Mouse (Mus musculus): ENCODE results near the gene Ddx46. TPM values are rescaled to one million over a fixed set of nuclear protein-coding genes. Genes with fewer than 3 reads are reported as not detected.
A peak's percentile ranks its signal among the peaks of the same experiment; 100 is the strongest.

The Ddx46 gene
- 47.2 and 50.8 TPM in 2 replicates for polyA plus RNA-seq (2014; fragmentation: Nextera tagmentation; extraction: Ambion mirVana)

- H3K36me3 ChIP-seq (ENCODE audit: control insufficient read depth, insufficient read depth, low read length): no peaks in the 10 kb centered on the region; the same call in 1 of the 2 replicates
Observed at GRCm38 (mm10) chr13:55634639-55635127, at the start of gene Ddx46. Ddx46 (plus strand) TSS chr13:55635027.

GRCm38 (mm10) chr13:55591961-55592490 lies 42.8 kb upstream of the Ddx46 start:
- WGBS: 80% methylated on average over 4 of the region's 4 CpGs
- no peak for ATAC-seq (ENCODE audit: low FRiP score)
- H3K27ac ChIP-seq (ENCODE audit: low read depth, low read length): no peak overlapping the region

More at GRCm38 (mm10) chr13:55634639-55635127, at the start of gene Ddx46:
- H3K9me3 ChIP-seq (ENCODE audit: control insufficient read depth, low read length): no peaks in the 10 kb centered on the region
- 7% methylated on average over 30 of the region's 30 CpGs for WGBS
- peak within 1 kb of the TSS; percentile 90 for H3K9ac ChIP-seq (ENCODE audit: low read depth, low read length)
- H3K4me1 ChIP-seq (replicated peaks; ENCODE audit: control insufficient read depth, insufficient read depth, low read length): no peaks in the 10 kb centered on the region; the same call in 1 of the 2 replicates
- ATAC-seq (ENCODE audit: low FRiP score) (peak; percentile 87), DNase-seq (ENCODE audit: low spot score) (peak; percentile 95)
- peak within 1 kb of the TSS; percentile 65 for H3K4me2 ChIP-seq (replicated peaks; ENCODE audit: low read depth, low read length)
- no peaks in the 10 kb centered on the region for H3K27me3 ChIP-seq (ENCODE audit: control insufficient read depth, insufficient read depth, low read length)
- peak within 1 kb of the TSS; percentile 99 for H3K4me3 ChIP-seq (ENCODE audit: low read depth, low read length)
- H3K27ac ChIP-seq (ENCODE audit: low read depth, low read length): no peak within 1 kb of the TSS

GRCm38 (mm10) chr13:55592512-55593253 lies 42.1 kb upstream of the Ddx46 start:
- peaks cover 9% of the 10 kb centered on the region; the same call in 1 of the 2 replicates for H3K36me3 ChIP-seq (ENCODE audit: control insufficient read depth, insufficient read depth, low read length)
- H3K27me3 ChIP-seq (ENCODE audit: control insufficient read depth, insufficient read depth, low read length): no peaks in the 10 kb centered on the region
- 0 out of 2 replicates have a peak, but pooled peaks cover 2% of the 10 kb centered on the region for H3K4me1 ChIP-seq (replicated peaks; ENCODE audit: control insufficient read depth, insufficient read depth, low read length)
- H3K9me3 ChIP-seq (ENCODE audit: control insufficient read depth, low read length): no peaks in the 10 kb centered on the region
- H3K4me2 ChIP-seq (replicated peaks; ENCODE audit: low read depth, low read length): peak overlapping the region; percentile 56
- peak overlapping the region; percentile 76 for H3K4me3 ChIP-seq (ENCODE audit: low read depth, low read length)
- WGBS: 4% methylated on average over 29 of the region's 29 CpGs
- DNase-seq (ENCODE audit: low spot score): peak; percentile 98
- H3K9ac ChIP-seq (ENCODE audit: low read depth, low read length): peak overlapping the region; percentile 75
- H3K27ac ChIP-seq (ENCODE audit: low read depth, low read length): 0 out of 2 replicates have a peak overlapping the region, but pooled peaks have one; percentile 9
- peak; percentile 97 for ATAC-seq (ENCODE audit: low FRiP score)

More at GRCm38 (mm10) chr13:55591961-55592490, 42.8 kb upstream of the Ddx46 start:
- no peak overlapping the region for H3K9ac ChIP-seq (ENCODE audit: low read depth, low read length)
- 0 out of 2 replicates have a peak, but pooled peaks cover 2% of the 10 kb centered on the region for H3K4me1 ChIP-seq (replicated peaks; ENCODE audit: control insufficient read depth, insufficient read depth, low read length)
- no peaks in the 10 kb centered on the region for H3K9me3 ChIP-seq (ENCODE audit: control insufficient read depth, low read length)
- H3K4me3 ChIP-seq (ENCODE audit: low read depth, low read length): no peak overlapping the region
- H3K4me2 ChIP-seq (replicated peaks; ENCODE audit: low read depth, low read length): no peak overlapping the region
- H3K36me3 ChIP-seq (ENCODE audit: control insufficient read depth, insufficient read depth, low read length): peaks cover 7% of the 10 kb centered on the region; the same call in 1 of the 2 replicates
- H3K27me3 ChIP-seq (ENCODE audit: control insufficient read depth, insufficient read depth, low read length): no peaks in the 10 kb centered on the region
- no peak for DNase-seq (ENCODE audit: low spot score)

GRCm38 (mm10) chr13:55593254-55593747 lies 41.5 kb upstream of the Ddx46 start:
- peaks cover 9% of the 10 kb centered on the region; the same call in 1 of the 2 replicates for H3K36me3 ChIP-seq (ENCODE audit: control insufficient read depth, insufficient read depth, low read length)
- ATAC-seq (ENCODE audit: low FRiP score): peak; percentile 85
- WGBS: 1% methylated on average over 31 of the region's 31 CpGs
- no peaks in the 10 kb centered on the region for H3K27me3 ChIP-seq (ENCODE audit: control insufficient read depth, insufficient read depth, low read length)
- H3K9me3 ChIP-seq (ENCODE audit: control insufficient read depth, low read length): no peaks in the 10 kb centered on the region
- H3K4me1 ChIP-seq (replicated peaks; ENCODE audit: control insufficient read depth, insufficient read depth, low read length): 0 out of 2 replicates have a peak, but pooled peaks cover 2% of the 10 kb centered on the region
- 0 out of 2 replicates have a peak overlapping the region, but pooled peaks have one; percentile 9 for H3K27ac ChIP-seq (ENCODE audit: low read depth, low read length)
- H3K9ac ChIP-seq (ENCODE audit: low read depth, low read length): peak overlapping the region; percentile 75
- peak overlapping the region; percentile 76 for H3K4me3 ChIP-seq (ENCODE audit: low read depth, low read length)
- peak overlapping the region; percentile 56 for H3K4me2 ChIP-seq (replicated peaks; ENCODE audit: low read depth, low read length)
- no peak for DNase-seq (ENCODE audit: low spot score)

GRCm38 (mm10) chr13:55595375-55595774 lies 39.5 kb upstream of the Ddx46 start:
- H3K4me2 ChIP-seq (replicated peaks; ENCODE audit: low read depth, low read length): no peak overlapping the region
- WGBS: 90% methylated on average over 12 of the region's 12 CpGs
- H3K9me3 ChIP-seq (ENCODE audit: control insufficient read depth, low read length): no peaks in the 10 kb centered on the region
- no peak overlapping the region for H3K27ac ChIP-seq (ENCODE audit: low read depth, low read length)
- no peak overlapping the region for H3K9ac ChIP-seq (ENCODE audit: low read depth, low read length)
- H3K27me3 ChIP-seq (ENCODE audit: control insufficient read depth, insufficient read depth, low read length): no peaks in the 10 kb centered on the region
- H3K4me1 ChIP-seq (replicated peaks; ENCODE audit: control insufficient read depth, insufficient read depth, low read length): 0 out of 2 replicates have a peak, but pooled peaks cover 2% of the 10 kb centered on the region
- ATAC-seq (ENCODE audit: low FRiP score): no peak
- H3K36me3 ChIP-seq (ENCODE audit: control insufficient read depth, insufficient read depth, low read length): peaks cover 9% of the 10 kb centered on the region; the same call in 1 of the 2 replicates
- no peak for DNase-seq (ENCODE audit: low spot score)
- no peak overlapping the region for H3K4me3 ChIP-seq (ENCODE audit: low read depth, low read length)

- no peak overlapping the region for H3K4me3 ChIP-seq (ENCODE audit: low read depth, low read length)
- H3K9ac ChIP-seq (ENCODE audit: low read depth, low read length): no peak overlapping the region
- ATAC-seq (ENCODE audit: low FRiP score) (no peak), DNase-seq (ENCODE audit: low spot score) (no peak)
- no peak overlapping the region for H3K4me2 ChIP-seq (replicated peaks; ENCODE audit: low read depth, low read length)
- H3K36me3 ChIP-seq (ENCODE audit: control insufficient read depth, insufficient read depth, low read length): peaks cover 9% of the 10 kb centered on the region; the same call in 1 of the 2 replicates
- H3K27me3 ChIP-seq (ENCODE audit: control insufficient read depth, insufficient read depth, low read length): no peaks in the 10 kb centered on the region
- no peaks in the 10 kb centered on the region for H3K9me3 ChIP-seq (ENCODE audit: control insufficient read depth, low read length)
- 96% methylated on average over 12 of the region's 12 CpGs for WGBS
- H3K27ac ChIP-seq (ENCODE audit: low read depth, low read length): no peak overlapping the region
- 0 out of 2 replicates have a peak, but pooled peaks cover 2% of the 10 kb centered on the region for H3K4me1 ChIP-seq (replicated peaks; ENCODE audit: control insufficient read depth, insufficient read depth, low read length)
Observed at GRCm38 (mm10) chr13:55596802-55597201, 38.0 kb upstream of the Ddx46 start.

GRCm38 (mm10) chr13:55599566-55600540 lies 35.0 kb upstream of the Ddx46 start, which contains the start of gene B4galt7:
B4galt7 (plus strand) TSS chr13:55599896.
- no peaks in the 10 kb centered on the region for H3K4me1 ChIP-seq (replicated peaks; ENCODE audit: control insufficient read depth, insufficient read depth, low read length)
- 10% methylated on average over 51 of the region's 51 CpGs for WGBS
- H3K9ac ChIP-seq (ENCODE audit: low read depth, low read length): peak within 1 kb of the TSS; percentile 83
- no peaks in the 10 kb centered on the region for H3K9me3 ChIP-seq (ENCODE audit: control insufficient read depth, low read length)
- ATAC-seq (ENCODE audit: low FRiP score) (peak; percentile 90), DNase-seq (ENCODE audit: low spot score) (peak; percentile 87)
- peak within 1 kb of the TSS; percentile 43; the same call in 1 of the 2 replicates for H3K27ac ChIP-seq (ENCODE audit: low read depth, low read length)
- H3K4me3 ChIP-seq (ENCODE audit: low read depth, low read length): peak within 1 kb of the TSS; percentile 78
- peaks cover 9% of the 10 kb centered on the region; the same call in 1 of the 2 replicates for H3K36me3 ChIP-seq (ENCODE audit: control insufficient read depth, insufficient read depth, low read length)
- H3K27me3 ChIP-seq (ENCODE audit: control insufficient read depth, insufficient read depth, low read length): no peaks in the 10 kb centered on the region
- H3K4me2 ChIP-seq (replicated peaks; ENCODE audit: low read depth, low read length): peak within 1 kb of the TSS; percentile 81

Data from hindbrain, embryonic 11.5 days (tissue).